Mouse (Mus musculus) embryo, embryonic 10.5 days (tissue): ENCODE measurements around the gene Zcchc24.

Experiments used
- DNase-seq: peaks from one replicate; pipeline ENCODE4 v3.0.0-alpha.2; 2015; ENCODE audit warnings: low spot score

Gene Zcchc24

GRCm38 (mm10) chr14:25666668-25667376 is 102.0 kb downstream of the Zcchc24 start:
- peak; percentile 56 for DNase-seq

GRCm38 (mm10) chr14:25665314-25665970 is 103.4 kb downstream of the Zcchc24 start:
- no peak for DNase-seq

GRCm38 (mm10) chr14:25664310-25664695 is 104.5 kb downstream of the Zcchc24 start:
- DNase-seq = no peak

- no peak for DNase-seq
Measured at GRCm38 (mm10) chr14:25663649-25664309, 105.1 kb downstream of the Zcchc24 start.
